Mouse (Mus musculus): ENCODE measurements around the gene Rpgr.

Gene Rpgr

DNA sequence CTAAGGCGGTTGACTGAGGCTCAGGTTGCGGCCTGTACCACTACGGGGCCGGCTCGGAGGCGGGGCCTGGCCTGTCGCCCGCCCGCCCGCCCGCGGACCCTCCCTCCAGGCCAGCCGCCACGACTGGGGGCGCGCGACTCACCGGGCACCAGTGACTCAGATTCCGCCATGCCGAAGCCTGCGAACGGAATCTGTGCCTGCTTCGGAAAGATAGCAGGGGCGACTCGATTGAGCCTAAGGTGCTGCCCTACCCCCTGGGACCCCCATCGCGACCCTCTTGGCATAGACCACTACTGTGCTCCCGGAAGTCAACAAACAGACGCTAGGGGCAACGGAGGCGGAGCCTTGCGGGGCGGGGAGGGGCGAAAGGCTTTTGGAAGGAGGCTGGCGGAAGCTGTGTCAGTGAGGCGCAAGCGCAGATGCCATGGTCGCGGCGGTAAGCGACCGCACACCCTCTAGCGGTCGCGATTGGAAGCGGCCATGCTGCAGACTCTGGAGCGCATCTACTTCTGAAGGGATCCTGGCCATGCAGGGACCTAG is at the start of gene Rpgr:
Gene Rpgr (minus strand): TSS at position 511 of the 540 bp plus-strand sequence.
- DNase-seq (ENCODE audit: low read depth, low spot score) = peak; percentile 81

DNA sequence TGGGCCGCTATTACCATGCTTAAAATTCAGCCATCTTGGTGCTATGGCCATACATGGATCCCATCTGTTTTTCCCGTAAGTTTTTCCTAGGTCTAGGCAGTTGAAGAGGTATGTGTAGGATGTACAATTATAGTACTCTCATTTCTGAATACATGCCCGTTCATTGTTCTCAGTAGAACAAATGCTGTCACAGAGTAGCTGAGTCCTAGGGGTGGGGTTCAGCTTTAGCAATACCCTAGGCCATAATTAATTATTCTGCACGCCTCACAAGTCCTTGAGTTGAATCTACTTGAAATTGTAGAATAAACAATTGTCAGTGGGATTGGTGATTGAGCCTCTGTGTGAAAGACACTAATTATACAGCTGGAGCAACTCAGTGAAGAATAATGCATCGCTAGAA is 41.5 kb upstream of the Rpgr start:
- no peak for DNase-seq (ENCODE audit: low read depth, low spot score)

DNA sequence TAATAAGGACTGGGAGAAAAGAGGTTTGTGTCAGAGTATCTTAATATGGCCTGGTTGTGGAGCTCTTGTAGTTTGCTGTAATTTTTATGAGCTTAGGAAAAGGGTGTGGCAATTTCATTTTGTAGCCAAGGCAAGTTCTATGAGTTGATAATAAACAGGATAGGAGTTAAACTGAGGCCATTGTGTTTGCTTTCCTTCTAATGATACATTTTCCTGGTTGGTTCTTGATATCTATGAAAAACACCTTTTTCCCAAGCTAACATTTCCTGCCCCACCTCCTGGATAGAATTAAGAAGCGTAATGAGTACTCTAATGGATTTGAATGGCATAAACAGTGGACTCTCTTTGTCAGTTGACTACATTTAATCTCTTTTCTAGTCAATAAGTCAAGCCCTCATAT is 41.1 kb upstream of the Rpgr start:
- no peak for DNase-seq (ENCODE audit: low read depth, low spot score)

DNA sequence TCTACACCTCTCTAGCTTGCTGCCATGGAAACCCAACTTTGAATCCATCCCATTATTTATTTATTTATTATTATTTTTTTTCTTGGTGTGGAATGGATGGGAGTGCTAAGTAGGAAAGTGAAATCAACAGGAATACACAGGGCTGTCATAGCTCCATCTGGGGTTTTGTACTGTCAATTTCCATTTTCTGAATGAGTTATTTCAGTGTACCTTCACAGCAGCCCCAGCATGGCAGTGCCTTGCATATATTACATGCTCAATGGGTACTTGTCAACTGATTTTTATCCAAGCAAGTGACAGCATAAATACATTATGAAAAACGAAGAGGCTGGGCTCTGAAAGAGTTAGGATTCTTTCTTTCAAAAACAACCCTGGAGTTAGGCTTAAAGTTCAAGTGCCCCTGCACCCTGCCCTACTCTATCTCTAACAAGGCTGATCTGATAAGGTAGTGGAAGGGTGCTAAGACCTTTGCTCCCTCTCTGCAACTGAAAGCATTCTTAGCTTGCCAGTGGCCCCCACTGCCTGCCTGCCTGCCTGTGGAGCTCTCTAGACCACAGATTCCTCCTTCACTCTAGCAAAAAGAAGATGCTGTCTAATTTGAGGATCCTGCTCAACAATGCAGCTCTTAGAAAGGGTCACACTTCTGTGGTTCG is 35.3 kb upstream of the Rpgr start, which contains the start of gene Otc:
Gene Otc (plus strand): TSS at position 454 of the 653 bp plus-strand sequence.
- DNase-seq (ENCODE audit: low read depth, low spot score) = no peak

DNA sequence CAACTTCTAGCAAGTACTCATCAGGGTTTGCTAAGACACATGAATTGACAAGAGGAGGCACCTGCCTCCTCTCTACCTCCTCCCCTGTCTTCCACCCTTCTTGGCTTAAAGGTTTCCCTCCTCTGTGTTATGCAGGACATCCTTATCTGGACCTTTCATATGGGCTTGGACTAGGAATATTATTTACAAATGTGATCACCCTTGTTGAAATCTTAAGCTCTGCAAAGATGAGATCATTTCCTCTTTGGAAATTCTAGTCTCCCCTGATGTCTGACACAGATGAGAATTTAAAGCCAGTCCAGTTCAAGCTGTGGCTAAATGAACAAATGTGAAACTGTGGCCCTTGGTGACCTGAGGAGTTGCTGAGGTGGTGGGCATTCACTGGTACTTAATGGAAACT is 34.6 kb upstream of the Rpgr start:
- DNase-seq (ENCODE audit: low read depth, low spot score) = no peak

DNA sequence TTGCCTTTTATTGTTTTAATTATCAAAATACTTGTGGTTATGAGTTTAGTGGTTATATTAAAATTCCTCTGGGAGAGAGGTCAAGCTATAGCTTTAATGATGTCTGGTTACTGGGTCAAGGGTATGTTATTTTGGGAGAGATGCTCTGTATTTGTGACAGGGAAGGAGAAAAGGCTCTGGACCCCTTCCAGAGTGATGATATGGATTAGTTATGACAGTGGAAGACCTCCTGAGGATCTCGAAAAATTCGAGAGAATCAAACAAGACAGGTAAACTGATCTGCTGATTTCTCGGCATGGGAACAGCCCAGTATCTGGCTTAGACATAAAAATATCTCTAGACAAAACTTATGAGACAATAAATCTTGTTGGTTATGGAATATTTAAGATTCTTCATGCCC is 27.2 kb upstream of the Rpgr start:
- no peak for DNase-seq (ENCODE audit: low read depth, low spot score)

DNA sequence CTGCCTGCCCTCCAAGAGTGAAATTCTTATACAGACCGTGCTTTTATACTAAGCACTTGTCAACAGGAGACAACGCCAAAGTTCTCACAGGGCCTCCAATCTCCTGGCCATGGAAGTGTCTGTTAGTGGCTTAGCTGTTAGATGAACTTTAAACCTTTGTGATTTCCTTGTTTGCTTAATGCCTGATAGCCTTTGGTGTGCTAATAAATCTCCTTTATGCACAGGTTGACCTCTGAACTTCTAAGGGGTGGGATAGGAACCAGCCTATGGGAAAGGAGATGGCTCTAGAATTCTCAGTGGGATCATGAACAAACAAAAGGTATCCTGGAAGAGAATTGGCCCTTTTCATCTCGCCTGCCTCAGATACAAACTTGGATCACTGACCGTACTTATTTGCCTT is 22.8 kb upstream of the Rpgr start:
- no peak for DNase-seq (ENCODE audit: low read depth, low spot score)

DNA sequence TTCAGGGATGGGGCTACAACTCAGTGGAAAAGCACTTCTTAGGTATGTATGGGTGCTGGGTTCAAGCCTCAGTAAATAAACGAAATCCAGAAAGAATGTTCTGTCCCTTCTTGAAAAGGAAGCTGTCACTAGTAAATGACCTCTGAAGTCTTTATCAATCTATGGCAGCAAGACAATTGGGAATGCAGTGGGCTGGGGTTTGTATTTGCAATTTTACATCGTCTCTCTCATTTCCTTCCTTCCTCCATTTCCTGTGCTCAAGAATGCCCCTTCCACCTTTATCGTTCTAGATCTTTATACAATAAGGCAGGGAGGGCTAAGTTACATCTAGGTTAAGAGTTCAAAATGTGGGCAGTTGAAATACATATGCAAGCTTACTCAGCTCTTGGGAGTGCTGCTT is 17.9 kb upstream of the Rpgr start:
- no peak for DNase-seq (ENCODE audit: low read depth, low spot score)

DNA sequence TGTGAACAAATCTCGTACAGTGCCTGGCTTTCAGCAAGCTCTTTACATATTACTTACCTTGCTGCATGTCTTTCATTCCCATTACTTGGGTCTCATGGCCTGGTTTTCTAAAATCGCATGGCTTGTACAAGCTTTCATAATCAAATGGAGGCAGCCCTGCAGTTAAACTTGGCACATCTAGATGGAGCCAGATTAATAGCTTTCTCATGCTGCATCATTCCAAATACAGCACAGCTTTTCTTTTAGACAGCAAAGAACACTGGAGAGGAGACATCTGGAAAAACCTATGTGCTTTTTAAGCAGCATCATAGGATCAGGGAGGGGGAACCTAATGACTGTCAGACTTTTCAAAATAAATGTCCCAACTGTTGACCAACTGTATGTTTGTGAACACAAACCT is 16.3 kb upstream of the Rpgr start:
- DNase-seq (ENCODE audit: low read depth, low spot score) = peak; percentile 23

DNA sequence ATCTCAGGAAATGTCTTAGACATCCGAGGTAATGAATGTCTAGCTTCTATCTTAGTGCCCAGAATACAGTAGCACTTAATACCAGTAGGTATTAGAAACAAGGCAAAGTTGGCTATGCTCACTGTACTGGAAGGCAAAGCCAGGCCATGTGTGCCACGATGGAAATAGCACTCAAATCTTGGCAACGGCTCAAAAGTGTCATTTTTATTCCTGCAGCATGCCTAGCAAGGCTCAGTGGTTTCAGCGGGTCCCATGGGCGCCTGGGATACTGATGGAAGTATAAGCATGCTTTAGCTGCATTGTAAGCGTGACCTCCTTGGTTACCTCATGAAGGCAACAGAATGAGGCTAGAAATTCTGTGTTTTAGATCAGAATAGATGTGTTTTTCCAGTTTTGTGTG is 2.6 kb upstream of the Rpgr start:
- no peak for DNase-seq (ENCODE audit: low read depth, low spot score)

DNA sequence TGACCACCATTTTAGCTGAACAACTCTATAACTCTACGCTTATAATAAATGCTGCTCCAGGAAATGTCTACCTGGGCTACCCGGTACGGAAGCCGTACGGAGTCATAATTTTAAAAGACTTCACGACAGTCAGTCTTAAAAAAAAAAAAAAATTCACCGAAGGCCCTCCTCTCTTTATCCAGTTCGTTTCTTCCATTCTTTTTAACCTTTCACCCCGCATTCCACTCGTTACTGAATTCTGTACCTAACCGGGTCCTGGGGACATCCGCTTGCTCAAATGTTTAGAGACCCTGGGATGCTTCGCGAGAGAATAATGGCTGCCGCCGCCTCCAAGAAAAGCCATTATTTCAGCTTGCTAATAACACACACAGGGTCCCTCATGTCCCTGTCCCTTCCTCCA is 748 bp downstream of the Rpgr start:
- peak; percentile 61 for DNase-seq (ENCODE audit: low read depth, low spot score)

DNA sequence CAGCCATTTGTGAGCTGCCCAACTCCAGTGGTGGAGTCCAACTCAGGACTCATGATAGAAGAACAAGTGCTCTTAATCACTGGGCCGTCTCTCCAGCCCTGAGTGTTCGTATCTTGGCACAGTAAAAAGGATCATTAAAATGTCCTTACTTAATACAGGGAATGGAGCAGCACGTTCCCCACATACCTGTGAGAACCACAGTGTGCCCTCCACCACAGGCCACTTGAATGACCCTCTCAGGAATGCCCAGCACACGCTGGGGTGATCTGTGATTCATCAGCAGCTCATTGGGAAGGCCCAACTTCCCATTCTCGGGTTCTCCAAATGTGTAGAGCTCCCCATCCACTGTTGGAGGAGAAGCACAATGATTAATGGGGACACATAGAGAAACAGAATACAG is 10.8 kb downstream of the Rpgr start:
- no peak for DNase-seq (ENCODE audit: low read depth, low spot score)

DNA sequence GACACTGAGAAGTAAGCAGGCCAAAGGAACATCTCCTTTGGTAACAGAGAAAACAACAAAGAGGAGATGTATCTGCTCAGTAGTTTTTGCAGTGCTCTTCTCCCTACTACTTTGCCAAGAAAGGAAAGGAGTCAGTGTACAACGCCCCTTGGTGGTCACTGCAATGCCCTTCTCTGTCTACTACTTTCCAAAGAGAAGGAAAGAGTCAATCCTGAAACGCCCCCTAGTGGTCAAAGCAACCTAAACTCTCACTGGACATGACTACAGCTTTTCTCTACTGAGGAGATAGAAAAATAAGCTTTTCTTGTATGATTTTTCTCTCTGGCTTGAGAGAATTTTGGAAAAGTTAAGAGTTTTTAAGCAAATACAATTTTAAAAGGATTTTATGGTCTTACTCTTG is 15.4 kb downstream of the Rpgr start:
- DNase-seq (ENCODE audit: low read depth, low spot score) = no peak

DNA sequence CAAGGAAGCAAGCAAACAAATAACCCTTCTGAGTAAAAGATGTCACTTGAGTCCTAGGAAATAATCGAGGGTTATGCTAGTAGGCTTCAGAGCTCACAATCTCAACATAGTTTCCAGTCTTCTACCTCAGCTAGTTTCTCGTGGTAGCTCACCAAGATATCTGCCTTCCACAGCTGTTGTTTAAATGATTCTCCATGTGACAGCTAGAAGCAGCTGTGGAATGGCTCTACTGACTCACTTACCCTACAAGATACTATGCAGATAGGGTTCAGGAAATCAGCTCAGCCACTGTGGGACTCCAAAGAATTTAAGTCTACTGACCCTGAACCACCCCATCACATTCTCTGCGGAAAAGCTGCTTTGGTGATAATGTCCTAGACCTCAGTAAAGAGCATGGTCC is 64.3 kb downstream of the Rpgr start:
- DNase-seq (ENCODE audit: low read depth, low spot score) = no peak

DNA sequence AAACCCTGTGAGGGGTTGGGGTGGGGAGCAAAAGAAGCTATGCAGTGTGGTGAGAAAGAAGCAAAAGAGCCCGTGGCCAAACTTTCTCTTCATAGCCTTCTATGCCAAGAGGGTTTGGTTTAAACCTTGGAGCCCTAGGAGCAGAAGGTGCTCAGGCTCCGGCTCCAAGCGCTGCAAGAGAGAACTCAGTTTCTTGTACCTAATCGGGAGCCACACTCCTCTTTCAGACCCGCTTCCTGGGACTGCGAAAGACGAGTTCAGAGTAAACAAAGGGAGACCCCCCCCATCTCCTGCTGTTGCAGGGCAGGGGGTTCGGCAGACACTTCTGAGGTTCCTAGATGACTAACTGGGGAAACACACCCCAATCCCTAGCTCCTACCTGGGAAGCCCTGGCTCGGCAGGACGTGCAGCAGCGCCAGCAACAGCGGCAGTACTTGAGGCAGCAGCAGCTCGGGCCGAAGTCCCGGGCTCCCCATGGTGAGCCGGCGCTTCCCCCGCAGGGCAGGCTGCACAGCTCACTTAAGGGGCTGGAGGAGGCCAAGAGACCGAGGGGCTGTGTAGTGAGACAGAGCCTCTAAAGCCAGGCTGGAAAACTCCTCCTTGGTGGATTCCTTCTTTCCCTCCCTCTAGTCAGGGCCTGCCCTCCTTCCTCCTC is 99.5 kb downstream of the Rpgr start, which contains the start of gene Srpx:
Gene Srpx (minus strand): TSS at position 645 of the 655 bp plus-strand sequence.
- no peak for DNase-seq (ENCODE audit: low read depth, low spot score)

DNA sequence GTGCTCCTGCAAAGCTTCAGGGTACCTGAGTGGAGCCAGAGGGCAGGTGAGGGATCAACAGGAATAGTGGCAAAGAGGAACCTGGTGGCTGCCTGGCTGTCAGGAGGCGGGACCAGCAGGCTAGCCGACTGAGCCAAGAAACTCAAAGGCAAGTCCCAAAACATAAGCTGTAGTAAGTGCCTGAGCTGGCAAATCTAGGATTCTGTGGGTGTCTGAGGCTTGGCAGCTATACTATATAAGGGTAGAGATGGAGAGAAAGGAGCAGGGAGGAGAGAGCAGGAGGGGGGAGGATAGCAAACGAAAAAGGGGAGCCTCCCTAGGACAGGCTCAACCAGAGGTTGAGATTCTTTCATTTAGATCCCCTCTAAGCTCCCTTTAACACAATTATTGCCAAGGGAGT is 100.9 kb downstream of the Rpgr start:
- DNase-seq (ENCODE audit: low read depth, low spot score) = peak; percentile 36

DNA sequence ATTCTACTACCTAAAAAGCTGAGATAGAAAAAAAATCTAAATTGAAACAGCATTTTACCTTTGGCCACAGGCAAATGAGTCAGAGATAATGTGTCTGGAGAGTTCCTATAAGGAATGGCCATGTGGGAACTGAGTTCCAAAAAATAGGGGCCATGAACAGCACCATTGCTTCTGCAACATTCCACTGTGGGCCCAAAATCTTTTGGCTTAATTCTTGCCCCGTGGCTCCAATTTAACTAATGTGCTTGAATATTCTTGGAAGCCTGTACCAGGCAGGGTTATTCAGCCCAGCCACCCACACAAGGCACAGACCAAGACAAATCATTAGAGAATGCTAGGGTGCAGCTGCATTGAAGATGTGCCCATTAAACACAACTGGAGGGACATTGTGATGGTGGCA is 106.0 kb downstream of the Rpgr start:
- no peak for DNase-seq (ENCODE audit: low read depth, low spot score)

DNA sequence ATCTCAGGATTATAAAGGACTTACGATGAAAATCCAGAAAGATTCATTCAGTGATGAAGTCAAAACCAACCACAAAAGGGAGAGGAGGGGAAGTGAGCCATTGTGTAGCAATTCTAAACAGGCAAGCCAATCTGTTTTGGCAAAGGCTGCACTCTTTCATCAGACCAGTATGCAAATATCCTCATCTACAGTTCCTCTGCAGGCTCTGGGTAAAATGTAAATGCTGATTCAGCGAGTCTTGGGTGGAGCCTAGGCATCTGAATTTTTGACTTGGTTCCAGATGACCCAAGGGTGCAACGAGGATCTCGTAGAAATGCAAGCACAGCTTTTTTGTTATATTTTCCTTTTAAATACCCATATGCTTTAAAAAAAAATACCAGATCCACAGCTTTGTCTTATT is 108.2 kb downstream of the Rpgr start:
- DNase-seq (ENCODE audit: low read depth, low spot score) = no peak

DNA sequence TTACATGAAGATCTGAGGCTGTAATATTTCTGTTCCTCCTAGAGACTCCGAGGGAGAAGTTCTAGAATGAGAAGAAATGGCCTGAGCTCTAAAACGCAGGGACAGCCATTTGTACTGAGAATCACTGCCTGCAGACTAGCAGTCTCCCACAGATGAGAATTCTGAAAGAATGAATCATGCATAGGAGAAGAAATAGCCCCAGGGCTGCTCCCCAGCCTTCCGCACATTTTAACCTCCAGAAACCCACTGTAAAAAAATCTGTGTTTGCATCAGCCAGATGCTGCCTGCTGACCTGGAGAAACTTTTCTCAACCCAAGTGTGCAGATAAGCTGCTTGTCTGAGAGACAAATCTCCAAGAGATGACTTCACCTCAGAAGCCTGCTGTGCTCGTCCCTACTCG is 111.2 kb downstream of the Rpgr start:
- no peak for DNase-seq (ENCODE audit: low read depth, low spot score)

DNA sequence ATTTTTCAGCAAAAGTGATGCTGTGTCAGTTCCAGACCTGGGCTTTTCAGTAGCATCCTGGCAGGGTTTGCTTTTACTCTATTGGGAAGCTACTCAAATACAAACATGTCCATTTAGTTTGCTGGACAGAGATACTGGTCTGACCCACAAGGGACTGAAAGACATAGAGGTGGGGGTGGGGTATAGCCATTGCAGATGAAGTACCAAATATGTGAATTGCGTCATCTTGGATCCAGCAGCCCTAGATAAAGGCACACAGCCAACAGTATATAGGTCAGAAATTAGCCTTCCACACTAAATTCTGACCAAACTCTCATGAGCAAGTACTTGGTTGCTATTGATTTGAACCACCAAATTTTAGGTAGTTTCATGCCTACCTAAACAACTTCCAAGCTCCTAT is 114.0 kb downstream of the Rpgr start:
- no peak for DNase-seq (ENCODE audit: low read depth, low spot score)

DNA sequence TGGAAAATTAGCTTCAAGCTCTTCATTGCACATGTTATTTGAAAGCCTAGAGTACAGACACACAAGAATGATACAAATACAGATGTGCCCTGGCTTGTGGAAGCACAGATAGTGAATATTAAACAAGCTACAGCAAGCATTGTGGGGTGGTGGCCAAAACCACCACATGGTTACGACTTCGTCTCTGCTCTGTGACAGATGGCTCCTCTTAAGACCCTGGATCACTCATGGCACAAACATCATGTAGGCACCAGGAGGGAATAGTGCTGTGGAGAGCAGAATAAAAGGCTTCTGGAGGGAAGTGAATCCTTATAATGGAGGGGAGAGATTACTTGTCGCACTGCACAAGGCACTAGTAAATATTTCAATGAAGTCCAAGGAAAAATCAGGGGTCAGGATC is 120.9 kb downstream of the Rpgr start:
- DNase-seq (ENCODE audit: low read depth, low spot score) = no peak

DNA sequence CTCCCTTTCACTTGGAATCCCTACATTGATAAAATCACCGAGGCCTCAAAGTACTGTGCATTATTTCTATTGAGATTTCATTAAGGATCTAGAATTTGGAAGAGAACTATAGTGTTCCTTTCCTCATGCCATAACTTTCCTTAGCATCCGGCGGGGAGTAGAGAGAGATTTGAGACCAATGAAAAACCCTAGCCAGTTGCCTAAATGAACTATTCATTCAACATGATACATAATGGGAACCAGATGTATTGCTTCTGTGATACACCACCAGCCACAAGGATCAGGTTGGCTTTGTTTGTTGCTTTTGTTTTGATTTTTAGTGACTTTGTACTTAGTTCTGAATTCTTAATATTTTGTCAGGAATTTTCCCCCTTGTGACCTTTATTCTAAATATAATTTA is 136.3 kb downstream of the Rpgr start:
- no peak for DNase-seq (ENCODE audit: low read depth, low spot score)

DNA sequence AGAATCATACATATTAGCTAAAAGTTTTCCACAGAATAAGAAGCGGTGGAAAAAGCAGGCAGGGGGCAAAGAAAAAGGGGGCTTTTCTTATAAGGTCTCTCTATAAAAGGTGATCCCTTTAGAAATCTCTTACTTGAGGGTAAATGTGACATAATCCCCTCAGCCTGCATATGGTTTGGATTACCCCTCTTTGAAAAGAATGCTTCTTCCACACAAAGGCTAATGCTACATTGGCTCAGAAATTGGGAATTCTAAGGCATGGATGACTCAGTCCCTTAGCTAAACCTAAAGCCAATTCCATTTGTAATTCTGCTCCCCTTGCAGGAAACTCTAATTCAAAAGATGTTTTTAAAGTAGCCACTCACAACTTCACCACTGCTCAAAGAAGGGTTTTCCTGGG is 136.7 kb downstream of the Rpgr start:
- DNase-seq (ENCODE audit: low read depth, low spot score) = no peak

Data from telencephalon, adult 2 months (tissue).